Mouse (Mus musculus) urinary bladder, adult 2 months (tissue): ENCODE measurements at regions not wholly inside any gene's neighbourhood (a gene's known extent, or its start where the extent isn't known, plus 50 kb on each side); places are given as distances from the start of the nearest gene placed in this dataset.

Source experiments
- DNase-seq: peaks from one replicate; pipeline ENCODE4 v3.0.0; 2022; ENCODE audit warnings: low spot score

DNA sequence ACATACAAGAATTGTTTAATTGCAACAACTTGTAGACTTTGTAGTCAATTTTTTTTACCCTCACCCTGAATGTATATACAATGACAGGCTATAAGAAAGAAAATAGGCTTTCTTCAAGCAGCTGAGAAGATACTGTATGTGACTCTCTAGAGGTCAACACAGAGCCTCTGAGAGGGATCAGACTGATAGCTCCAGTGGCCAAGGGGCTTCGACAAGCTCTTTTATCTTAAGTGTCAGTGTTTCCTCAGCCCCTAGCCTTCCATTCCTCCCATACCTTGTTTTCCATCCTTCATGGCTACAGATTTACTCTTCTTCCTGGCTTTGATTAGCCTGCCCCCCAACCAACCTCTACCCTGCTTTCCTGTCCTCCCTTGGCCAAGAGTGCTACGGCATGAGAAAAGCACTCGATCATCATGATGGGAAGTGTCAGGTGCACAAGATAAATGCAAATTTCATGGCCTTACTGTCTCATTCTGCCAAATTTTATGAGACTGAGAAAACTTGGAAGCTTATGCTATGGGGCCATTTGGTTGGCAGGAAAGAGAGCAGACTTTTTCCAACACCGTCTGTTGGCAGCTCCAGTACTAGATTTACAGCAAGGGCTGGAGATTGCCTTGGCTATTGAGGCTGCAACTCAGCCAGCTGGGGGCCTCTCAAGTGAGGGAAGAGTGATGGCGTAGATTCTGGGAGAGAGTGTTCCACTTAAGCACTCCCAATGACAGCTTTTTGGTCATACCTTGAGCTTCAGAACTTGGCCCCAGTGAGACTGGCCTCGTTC, 484.3 kb upstream of the Etaa1 start:
- DNase-seq = no peak

GRCm38 (mm10) chr11:18421076-18421475, 467.4 kb upstream of the Etaa1 start:
- DNase-seq = no peak

- no peak for DNase-seq
These were observed 460.1 kb upstream of the Etaa1 start for GRCm38 (mm10) chr11:18413769-18414168.

GRCm38 (mm10) chr11:18408071-18408752, 454.5 kb upstream of the Etaa1 start:
- DNase-seq = no peak

DNA sequence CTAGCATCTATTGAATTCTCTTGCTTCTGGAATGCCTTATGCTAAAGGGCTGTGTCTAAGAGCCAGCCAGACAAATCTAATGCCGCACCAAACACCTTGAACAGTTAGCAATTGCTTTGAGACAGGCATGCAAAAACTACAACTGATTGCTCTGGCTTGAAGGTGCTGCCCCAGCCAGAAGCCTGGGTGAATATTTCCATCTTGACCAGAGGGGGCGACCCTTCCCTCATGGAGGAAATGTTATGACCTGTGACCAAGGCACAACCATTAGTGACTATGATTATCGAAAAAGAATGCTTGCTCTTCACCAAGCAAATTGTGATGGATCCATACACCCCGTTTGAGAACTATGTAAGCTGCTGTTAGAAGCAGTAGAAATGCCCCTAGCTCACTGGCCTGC, 445.9 kb upstream of the Etaa1 start:
- no peak for DNase-seq

DNA sequence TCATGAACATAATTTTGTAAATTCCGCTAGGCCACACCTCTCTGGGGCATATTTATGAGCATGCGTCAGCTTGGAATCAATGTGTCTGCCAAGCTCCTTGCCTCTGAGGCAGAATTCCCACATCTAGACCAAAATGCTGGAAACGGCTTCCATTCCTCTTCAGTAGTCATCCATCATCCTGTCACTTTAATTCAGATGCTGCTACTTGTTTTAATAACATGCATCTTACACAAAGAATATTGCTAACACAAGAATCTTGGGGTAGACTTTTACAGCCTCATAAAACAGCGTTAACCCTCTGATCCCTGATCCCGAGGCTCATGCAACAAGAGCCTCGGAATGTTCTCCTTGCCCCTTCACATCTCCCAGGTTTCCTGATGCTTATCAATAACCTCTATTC, 442.7 kb upstream of the Etaa1 start:
- DNase-seq = no peak

DNA sequence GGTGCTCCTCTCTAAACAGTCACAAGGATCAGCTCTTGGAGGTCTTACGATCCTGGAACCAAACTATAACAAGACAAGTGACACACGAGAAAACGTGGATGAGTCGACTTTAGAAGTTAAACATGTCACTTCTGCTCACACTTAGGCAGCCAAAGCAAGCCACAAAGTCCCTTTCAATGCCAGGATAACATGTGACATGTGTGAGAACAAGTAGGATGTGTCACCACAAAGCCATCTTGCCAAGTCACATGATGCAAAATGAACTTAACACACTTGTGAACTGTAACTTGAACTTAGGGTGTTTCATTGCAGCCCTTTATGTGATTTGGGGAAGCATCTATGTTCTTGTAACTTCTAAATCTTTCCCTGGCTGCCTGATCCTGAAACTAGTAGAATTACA, 442.0 kb upstream of the Etaa1 start:
- DNase-seq = no peak

DNA sequence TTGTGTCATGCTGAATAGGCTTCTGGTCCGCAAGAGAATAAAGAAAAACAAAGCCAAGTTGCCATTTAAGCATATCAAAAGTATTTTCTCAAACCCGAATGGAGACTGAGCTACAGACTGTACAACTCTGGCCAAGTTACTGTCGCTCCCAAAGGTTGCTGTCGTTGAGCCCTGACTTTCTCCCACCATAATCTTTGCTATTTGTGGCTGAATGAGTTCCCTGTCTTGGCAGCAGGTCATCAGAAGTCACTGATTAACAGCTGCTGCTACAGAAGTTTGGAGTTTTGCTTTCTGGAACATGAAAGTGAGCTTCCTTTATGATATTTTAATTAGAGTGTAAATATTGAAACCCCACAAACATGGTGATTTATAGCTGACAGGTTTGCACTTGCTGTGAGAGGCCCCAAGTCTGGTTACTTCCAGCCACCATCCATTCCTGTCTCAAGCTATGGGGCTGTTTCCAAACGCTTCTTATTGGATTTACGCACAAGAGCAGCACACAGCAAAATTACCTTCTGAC, 419.2 kb upstream of the Etaa1 start:
- no peak for DNase-seq

- no peak for DNase-seq
These were observed 417.6 kb upstream of the Etaa1 start for GRCm38 (mm10) chr11:18371304-18371703.

- DNase-seq = no peak
These were observed 417.2 kb upstream of the Etaa1 start for GRCm38 (mm10) chr11:18370861-18371260.

DNA sequence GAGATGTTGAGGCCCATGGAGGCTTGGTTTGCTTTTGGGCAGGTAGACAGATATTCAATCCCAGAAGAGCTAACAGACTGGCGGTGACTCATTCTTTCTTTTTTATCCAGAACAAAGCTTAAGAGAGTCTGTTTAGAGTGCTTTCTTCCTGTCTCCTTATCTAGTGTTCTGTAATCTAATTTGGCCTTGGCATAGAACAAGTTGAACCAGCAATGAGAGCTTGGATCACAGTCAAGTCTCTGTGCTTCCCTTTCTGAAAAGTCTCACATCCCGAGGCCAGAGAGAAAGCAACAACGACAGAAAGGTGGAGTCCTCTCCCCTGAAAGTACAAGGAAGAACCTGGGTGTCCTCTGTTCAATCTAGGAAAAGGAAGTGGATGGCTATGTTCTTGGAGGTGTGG, 401.2 kb upstream of the Etaa1 start:
- no peak for DNase-seq

DNA sequence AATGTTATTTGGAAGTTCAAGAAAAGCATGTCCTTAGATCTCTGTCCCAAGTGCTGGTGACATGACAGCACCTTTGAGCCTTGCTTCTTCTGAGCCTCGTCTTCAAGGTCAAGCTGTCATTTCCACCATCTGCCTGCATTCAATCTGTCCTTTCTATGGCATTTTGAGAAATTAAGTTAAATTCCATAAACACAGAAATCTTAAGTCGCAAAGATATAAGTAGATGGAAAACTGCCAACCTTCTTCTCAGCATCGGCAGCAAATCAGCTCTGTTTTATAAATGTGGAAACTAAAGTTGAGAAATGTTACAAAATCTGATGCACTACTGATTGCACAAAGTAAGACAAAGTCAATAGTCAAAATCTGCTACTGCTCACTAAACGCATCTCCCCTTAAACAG, 400.5 kb upstream of the Etaa1 start:
- DNase-seq = no peak

- no peak for DNase-seq
These were observed 394.2 kb upstream of the Etaa1 start for GRCm38 (mm10) chr11:18347841-18348240.

DNA sequence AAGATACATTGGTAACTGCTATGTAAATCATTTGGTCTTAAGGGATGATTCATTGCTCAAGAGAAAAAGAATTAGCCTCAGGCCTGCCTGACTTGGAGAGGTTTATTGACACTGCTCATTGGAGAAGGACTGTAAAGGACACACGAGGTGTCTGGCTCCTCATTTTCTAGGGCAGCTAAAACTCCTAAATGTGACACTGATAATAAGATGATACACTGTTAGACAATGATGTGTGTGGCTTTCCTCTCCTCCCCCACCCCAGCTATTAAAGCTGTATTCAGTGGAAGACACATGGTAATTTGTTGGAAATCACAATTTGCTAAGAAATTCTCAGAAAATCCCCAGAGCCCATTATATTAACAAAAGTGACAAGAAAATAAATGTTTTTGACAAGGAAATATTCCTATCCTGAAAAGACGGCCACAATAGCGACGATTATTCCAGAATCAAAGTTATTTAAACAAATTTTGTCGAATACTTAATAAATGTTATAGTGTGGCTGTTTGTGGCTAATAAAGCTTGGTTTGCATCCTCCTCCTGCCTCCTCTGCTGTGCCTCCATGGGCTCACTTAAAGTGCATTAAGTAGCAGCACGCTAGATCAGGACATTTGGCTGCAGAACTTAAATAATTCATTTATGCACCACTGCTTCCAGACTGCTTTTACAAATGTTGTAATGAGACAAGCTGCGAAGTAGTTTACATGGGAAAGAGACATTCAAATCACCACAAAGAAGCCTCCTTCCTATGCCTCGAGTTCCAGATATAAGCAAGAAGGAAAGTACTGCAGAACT, 360.0 kb upstream of the Etaa1 start:
- no peak for DNase-seq

- DNase-seq = no peak
These were observed 342.8 kb upstream of the Etaa1 start for GRCm38 (mm10) chr11:18296194-18297125.

DNA sequence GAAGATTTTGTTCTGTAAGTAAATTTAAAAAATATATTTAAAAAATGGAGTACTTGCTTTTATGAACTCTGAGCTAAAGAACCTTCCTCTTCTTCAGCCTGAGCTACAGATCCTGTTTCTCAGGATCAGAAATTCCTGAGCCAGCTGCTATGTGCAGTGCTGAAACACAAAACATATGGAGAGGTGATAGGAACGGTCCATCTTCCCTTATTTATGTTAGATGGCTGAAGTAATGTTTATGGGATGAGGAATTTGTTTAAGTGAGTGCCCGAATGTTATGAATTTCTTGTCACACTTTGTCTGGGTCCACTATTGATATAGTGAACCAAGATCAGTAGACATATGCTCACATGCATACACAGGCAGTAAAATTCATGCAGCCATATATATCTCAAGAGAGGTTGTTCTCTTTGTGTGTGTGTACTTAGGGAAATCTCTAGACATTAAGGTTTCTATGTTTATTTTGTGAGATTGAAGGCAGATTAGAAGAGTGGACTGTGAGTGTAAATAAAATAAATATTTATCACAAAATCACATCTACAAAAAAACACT, 325.0 kb upstream of the Etaa1 start:
- no peak for DNase-seq

DNA sequence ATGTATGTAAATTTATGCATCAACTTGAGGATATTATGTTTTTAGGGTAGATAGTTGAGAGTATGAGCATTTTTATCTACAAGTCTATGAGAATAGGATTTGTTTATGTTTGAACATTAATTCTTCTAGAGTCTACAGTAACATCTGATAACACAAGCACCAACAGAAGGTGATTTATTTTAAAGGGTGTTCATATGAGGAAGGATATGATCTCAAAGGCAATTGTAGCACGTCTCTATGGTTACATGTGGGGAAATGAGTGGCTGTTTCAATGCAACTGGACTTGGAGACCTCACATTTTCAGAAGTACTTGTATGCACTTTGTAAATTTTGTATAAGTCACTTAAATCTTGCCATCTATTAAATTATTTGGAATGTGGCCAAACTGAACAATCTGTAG, 318.7 kb upstream of the Etaa1 start:
- DNase-seq = no peak

GRCm38 (mm10) chr11:18266161-18266560, 312.5 kb upstream of the Etaa1 start:
- no peak for DNase-seq

DNA sequence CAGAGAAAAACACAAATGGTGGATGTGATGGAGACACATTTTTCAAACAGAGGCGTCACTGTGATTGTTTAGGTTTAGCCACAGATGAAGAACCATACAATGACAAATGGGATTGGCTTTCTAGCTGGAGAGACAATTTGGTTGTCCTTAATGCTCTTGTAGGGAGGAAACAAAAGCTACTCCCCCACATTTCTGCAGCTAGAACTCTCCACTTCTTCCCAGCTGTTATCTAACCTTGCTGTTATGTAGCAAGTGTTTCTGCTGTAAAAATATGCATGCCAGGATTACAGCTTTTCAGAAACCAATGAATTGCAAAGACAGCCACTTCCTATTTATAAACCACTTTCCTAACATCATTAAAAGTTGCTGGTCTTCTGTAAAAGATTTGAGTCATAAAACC, 309.2 kb upstream of the Etaa1 start:
- no peak for DNase-seq

DNA sequence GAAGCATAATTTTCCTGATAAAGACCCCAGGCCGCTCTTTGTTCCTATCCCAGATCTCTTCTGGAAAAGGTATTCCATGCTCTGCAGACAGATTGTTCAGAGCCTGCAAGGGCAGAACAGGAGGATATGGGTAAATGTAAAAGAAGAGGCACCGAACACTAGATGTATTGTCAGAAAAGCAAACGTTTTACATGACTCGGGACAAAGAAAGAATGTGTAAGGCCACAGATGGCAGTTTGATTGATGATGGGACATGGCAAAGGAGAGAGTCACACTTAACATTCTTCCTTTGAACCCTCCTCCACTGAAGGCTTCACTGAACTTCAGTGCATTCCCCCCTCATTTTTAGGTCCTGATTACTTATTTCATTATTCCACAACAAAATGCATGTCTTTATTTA, 295.6 kb upstream of the Etaa1 start:
- DNase-seq = no peak

DNA sequence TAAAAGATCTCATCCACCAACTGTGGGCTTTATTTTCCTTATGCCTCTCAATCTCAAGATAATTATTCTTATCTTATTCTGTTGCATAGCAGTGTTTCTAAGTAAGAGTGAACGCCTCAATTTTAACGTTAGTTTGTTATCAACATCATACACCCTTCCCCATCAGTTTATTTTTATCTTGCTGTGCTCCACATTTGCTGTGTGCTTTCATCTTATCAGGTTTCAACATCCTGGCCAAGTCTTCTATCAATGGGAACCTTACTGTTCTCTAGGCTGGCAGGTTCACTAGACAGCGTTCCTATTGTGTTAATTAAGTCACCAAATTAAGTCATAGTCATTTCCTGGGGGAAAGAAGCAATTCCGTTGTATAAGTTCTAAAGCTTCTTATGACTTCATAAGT, 263.1 kb upstream of the Etaa1 start:
- no peak for DNase-seq
